In genomic region chr3:41348795-41349194, GRCm38 (mm10) we compare ENCODE assay signal across 7 mouse cellular contexts.
DNase-seq lines count a peak whose midpoint lies in the region; ATAC-seq and TF ChIP-seq lines count a peak whose summit lies in the region.

No protein-coding gene starts in this region.

- H3K9ac ChIP-seq in liver, embryonic 11.5 days (ENCODE audit: low read depth, low read length), result no peak overlapping the region
- no peak overlapping the region for H3K9ac ChIP-seq in lung, postnatal 0 days (replicated peaks; ENCODE audit: low read depth)
- H3K9ac ChIP-seq in stomach, postnatal 0 days (ENCODE audit: low read length), result no peak overlapping the region

- H3K27me3 ChIP-seq in liver, embryonic 11.5 days (replicated peaks; ENCODE audit: control insufficient read depth, insufficient read depth, low read length), result no peaks in the 10 kb centered on the region
- H3K27me3 ChIP-seq in lung, postnatal 0 days (replicated peaks; ENCODE audit: insufficient read depth, low read length), result no peaks in the 10 kb centered on the region
- H3K27me3 ChIP-seq in stomach, postnatal 0 days (ENCODE audit: control insufficient read depth, insufficient read depth, low read length), result no peaks in the 10 kb centered on the region

- ATAC-seq in liver, embryonic 11.5 days (replicated peaks; ENCODE audit: low FRiP score), result no peak
- ATAC-seq in lung, postnatal 0 days, result no peak
- ATAC-seq in stomach, postnatal 0 days (ENCODE audit: low FRiP score, low TSS enrichment), result 0 out of 2 replicates have a peak, but pooled peaks have one; percentile 24

- TF ChIP-seq CTCF in lung, postnatal 0 days (IDR thresholded peaks at IDR 0.05), result peak; percentile 71
- peak; percentile 68 for TF ChIP-seq CTCF in stomach, postnatal 0 days (IDR thresholded peaks at IDR 0.05; ENCODE audit: low read depth)

- H3K4me3 ChIP-seq in liver, embryonic 11.5 days (ENCODE audit: low read depth, low read length), result no peak overlapping the region
- no peak overlapping the region for H3K4me3 ChIP-seq in lung, postnatal 0 days (ENCODE audit: low read depth, low read length)
- H3K4me3 ChIP-seq in stomach, postnatal 0 days (ENCODE audit: low read depth, low read length), result no peak overlapping the region

- no peak for TF ChIP-seq EP300 in lung, postnatal 0 days (IDR thresholded peaks at IDR 0.05)
- no peak for TF ChIP-seq EP300 in stomach, postnatal 0 days (optimal IDR thresholded peaks at IDR 0.05)

- no peaks in the 10 kb centered on the region for H3K9me3 ChIP-seq in liver, embryonic 11.5 days (ENCODE audit: control insufficient read depth, low read length)
- H3K9me3 ChIP-seq in lung, postnatal 0 days (ENCODE audit: low read length), result no peaks in the 10 kb centered on the region
- H3K9me3 ChIP-seq in stomach, postnatal 0 days (ENCODE audit: control insufficient read depth, low read length), result no peaks in the 10 kb centered on the region

- H3K36me3 ChIP-seq in liver, embryonic 11.5 days (ENCODE audit: control insufficient read depth, insufficient read depth, low read length), result no peaks in the 10 kb centered on the region
- no peaks in the 10 kb centered on the region for H3K36me3 ChIP-seq in lung, postnatal 0 days (ENCODE audit: insufficient read depth, low read length)
- H3K36me3 ChIP-seq in stomach, postnatal 0 days (ENCODE audit: control insufficient read depth, insufficient read depth, low read length), result no peaks in the 10 kb centered on the region

- WGBS in liver, embryonic 11.5 days, result 32% methylated on average over 1 of the region's 1 CpGs
- WGBS in lung, postnatal 0 days, result 70% methylated on average over 1 of the region's 1 CpGs
- 68% methylated on average over 1 of the region's 1 CpGs for WGBS in stomach, postnatal 0 days

- intact Hi-C loops in heart, postnatal 36 days (cut with DNase I), result loop anchor here (5.0 kb wide), 1 partner anchor 214 kb away; no protein-coding TSS in a partner anchor

- H3K4me2 ChIP-seq in liver, embryonic 11.5 days, result no peak overlapping the region
- no peak overlapping the region for H3K4me2 ChIP-seq in lung, postnatal 0 days (replicated peaks; ENCODE audit: low read depth, low read length)
- no peak overlapping the region for H3K4me2 ChIP-seq in stomach, postnatal 0 days (replicated peaks; ENCODE audit: low read depth)

- H3K4me1 ChIP-seq in liver, embryonic 11.5 days (replicated peaks; ENCODE audit: control insufficient read depth, insufficient read depth, low read length), result no peaks in the 10 kb centered on the region
- no peaks in the 10 kb centered on the region for H3K4me1 ChIP-seq in lung, postnatal 0 days (ENCODE audit: insufficient read depth, low read depth, low read length)
- H3K4me1 ChIP-seq in stomach, postnatal 0 days (replicated peaks; ENCODE audit: control insufficient read depth, insufficient read depth), result no peaks in the 10 kb centered on the region

- DNase-seq in liver, result peak; percentile 32
- DNase-seq in liver, embryonic 11.5 days (ENCODE audit: low spot score), result no peak
- peak; percentile 33 for DNase-seq in MN1 (ENCODE audit: low spot score)
- peak; percentile 55 for DNase-seq in brain, adult 2 months (ENCODE audit: low read depth, low spot score)
- DNase-seq in heart, postnatal 36 days, result peak; percentile 55 to 72
- no peak for DNase-seq in lung, postnatal 0 days (ENCODE audit: low spot score)
- DNase-seq in stomach, postnatal 0 days (ENCODE audit: low spot score), result peak; percentile 44

- no peak overlapping the region for H3K27ac ChIP-seq in liver, embryonic 11.5 days (ENCODE audit: low read depth, low read length)
- no peak overlapping the region for H3K27ac ChIP-seq in lung, postnatal 0 days (ENCODE audit: low read length)
- H3K27ac ChIP-seq in stomach, postnatal 0 days (replicated peaks), result no peak overlapping the region

Comparison
In these comparisons a context has a peak if more than half of its experiments do, and no peak if none do; other contexts are left out.
1. DNase-seq: peak in liver (single experiment), MN1 (single experiment), brain, adult 2 months (single experiment), heart, postnatal 36 days (2 of 2) and stomach, postnatal 0 days (single experiment); none in liver, embryonic 11.5 days (single experiment) and lung, postnatal 0 days (single experiment).